Mouse (Mus musculus) limb, embryonic 11.5 days (tissue): ENCODE measurements around the gene Map3k6. TPM values are rescaled to one million over a fixed set of nuclear protein-coding genes. Genes with fewer than 3 reads are reported as not detected.
A peak's percentile ranks its signal among the peaks of the same experiment; 100 is the strongest.

ENCODE experiments used
- ATAC-seq: fragments of 200-750 bp; cut with Nextera tagmentation; 2 replicates; pipeline ENCODE4 v1.8.0; 2017; ENCODE audit warnings: low read depth; ENCODE audit not compliant: insufficient number of reproducible peaks, low FRiP score, low TSS enrichment
- DNase-seq: peaks from one replicate; pipeline ENCODE4 v3.0.0-alpha.2; 2015; ENCODE audit warnings: low spot score
- H3K27ac ChIP-seq: fragments of 300-500 bp; sonication (generic); replicated peaks from 2 replicates; pipeline ENCODE4 v1.5.1; 2014; ENCODE audit warnings: low read depth, mild to moderate bottlenecking, low read length
- H3K27me3 ChIP-seq: fragments of 300-500 bp; sonication (generic); 2 replicates; pipeline ENCODE4 v1.6.1; 2014; ENCODE audit warnings: mild to moderate bottlenecking, low read length, mixed read lengths; ENCODE audit not compliant: control insufficient read depth, insufficient read depth
- H3K36me3 ChIP-seq: fragments of 300-500 bp; sonication (generic); 2 replicates; pipeline ENCODE4 v1.6.1; 2014; ENCODE audit warnings: mild to moderate bottlenecking, low read length, moderate library complexity, mixed read lengths; ENCODE audit not compliant: control insufficient read depth, insufficient read depth
- H3K4me1 ChIP-seq: fragments of 300-500 bp; sonication (generic); 2 replicates; pipeline ENCODE4 v1.6.1; 2014; ENCODE audit warnings: low read length, mixed read lengths; ENCODE audit not compliant: control insufficient read depth, insufficient read depth
- H3K4me2 ChIP-seq: fragments of 300-500 bp; sonication (generic); 2 replicates; pipeline ENCODE4 v1.6.1; 2014; ENCODE audit warnings: low read depth, mild to moderate bottlenecking, moderate library complexity; ENCODE audit not compliant: severe bottlenecking
- H3K4me3 ChIP-seq: fragments of 300-500 bp; sonication (generic); 2 replicates; pipeline ENCODE4 v1.5.1; 2014; ENCODE audit warnings: low read depth, low read length
- H3K9ac ChIP-seq: fragments of 300-500 bp; sonication (generic); 2 replicates; pipeline ENCODE4 v1.6.1; 2014; ENCODE audit warnings: mild to moderate bottlenecking, low read length
- H3K9me3 ChIP-seq: fragments of 300-500 bp; sonication (generic); 2 replicates; pipeline ENCODE4 v1.6.1; 2016; ENCODE audit warnings: low read length; ENCODE audit not compliant: control insufficient read depth
- WGBS: fragments of 180-500 bp; shearing (Covaris S2); extraction: QIAGEN DNeasy Blood & Tissue Kit; methylation state at CpG from one replicate; pipeline ENCODE4 v1.1.7; 2014; 5-methylcytosine and 5-hydroxymethylcytosine counted together
- polyA plus RNA-seq: library from polyadenylated mRNA; unstranded; fragments of >200 nt; fragmentation: Nextera tagmentation; extraction: Ambion mirVana; gene quantifications from 2 replicates; pipeline ENCODE4 v1.2.1, GENCODE M21; 2014

Gene Map3k6
- polyA plus RNA-seq, 1 experiment from 2014 or later: 1.7 TPM

DNA sequence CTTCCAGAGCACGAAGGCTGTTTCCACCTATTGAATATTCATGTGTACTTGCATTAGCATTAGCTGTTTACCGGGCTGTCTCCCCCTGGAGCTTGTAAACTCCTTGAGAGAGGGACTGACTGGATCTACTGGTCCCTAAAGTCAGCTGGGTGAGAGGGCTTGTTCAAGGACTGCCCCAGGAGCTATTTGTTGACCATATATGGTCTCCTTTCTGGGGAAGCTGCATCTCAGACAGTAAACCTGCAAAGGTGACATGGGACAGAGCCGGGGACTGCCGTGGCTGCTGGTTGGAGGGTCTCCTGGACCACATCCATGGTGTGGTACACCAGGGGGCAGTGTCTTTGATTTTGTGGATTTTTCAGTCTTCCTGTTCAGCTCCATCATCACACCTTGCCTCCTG lies 42.0 kb downstream of the Map3k6 start:
- Histone ChIP-seq H3K27me3 (no peaks in the 10 kb centered on the region), H3K9ac (no peak overlapping the region), H3K4me3 (no peak overlapping the region), H3K4me1 (peaks cover 24% of the 10 kb centered on the region), H3K36me3 (no peaks in the 10 kb centered on the region), H3K4me2 (peak overlapping the region; percentile 43), H3K9me3 (no peaks in the 10 kb centered on the region), H3K27ac (peak overlapping the region; percentile 94)
- no peak for ATAC-seq
- WGBS: 3% methylated on average over 4 of the region's 4 CpGs
- DNase-seq: peak; percentile 70

DNA sequence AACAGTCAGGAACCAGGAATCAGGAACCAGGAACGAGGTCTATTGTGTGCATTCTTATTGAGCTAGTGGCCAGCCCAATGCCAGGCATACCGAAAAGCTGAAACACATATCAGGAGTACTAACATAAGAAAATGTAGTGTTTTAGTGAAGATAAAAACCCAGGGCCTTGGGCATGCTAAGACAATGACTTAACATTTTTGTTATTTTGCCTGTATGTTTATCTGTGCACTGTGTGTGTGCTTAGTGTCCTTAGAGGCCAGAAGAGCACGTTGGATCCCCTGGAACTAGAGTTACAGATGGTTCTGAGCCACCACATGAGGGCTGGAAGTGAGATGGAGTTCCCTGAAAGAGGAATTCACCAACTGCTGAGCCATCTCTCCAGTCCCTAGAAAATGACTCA lies 44.7 kb downstream of the Map3k6 start:
- 84% methylated on average over 3 of the region's 3 CpGs for WGBS
- Histone ChIP-seq H3K4me2 (no peak overlapping the region), H3K36me3 (no peaks in the 10 kb centered on the region), H3K9ac (no peak overlapping the region), H3K4me1 (peaks cover 24% of the 10 kb centered on the region), H3K9me3 (no peaks in the 10 kb centered on the region), H3K27ac (no peak overlapping the region), H3K4me3 (no peak overlapping the region), H3K27me3 (no peaks in the 10 kb centered on the region)
- DNase-seq (no peak), ATAC-seq (no peak)

DNA sequence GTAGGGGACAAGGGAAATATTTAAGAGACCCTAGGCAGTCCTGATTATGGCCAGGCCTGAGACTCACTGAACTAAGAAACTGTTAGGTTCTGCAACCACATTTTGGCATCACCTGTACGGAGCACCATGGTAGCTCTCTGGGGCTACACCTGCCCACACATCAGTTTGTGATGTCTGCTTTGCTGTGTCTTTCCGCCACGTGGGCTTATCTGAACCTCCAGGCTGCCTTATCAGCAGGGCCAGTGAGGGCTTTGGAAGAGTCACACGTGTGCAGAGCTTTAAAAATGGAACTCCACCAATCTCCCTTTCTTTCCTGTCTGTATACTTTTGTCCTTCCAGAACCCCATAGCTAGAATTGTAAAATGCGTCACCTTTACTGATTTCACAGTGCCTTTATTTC lies 45.3 kb downstream of the Map3k6 start:
- Histone ChIP-seq H3K27me3 (no peaks in the 10 kb centered on the region), H3K27ac (no peak overlapping the region), H3K9me3 (no peaks in the 10 kb centered on the region), H3K4me2 (no peak overlapping the region), H3K4me1 (peaks cover 23% of the 10 kb centered on the region), H3K4me3 (no peak overlapping the region), H3K9ac (no peak overlapping the region), H3K36me3 (no peaks in the 10 kb centered on the region)
- WGBS: 80% methylated on average over 5 of the region's 5 CpGs
- DNase-seq: no peak
- no peak for ATAC-seq

GRCm38 (mm10) chr4:133286476-133287077 lies 46.0 kb downstream of the Map3k6 start:
- 87% methylated on average over 4 of the region's 4 CpGs for WGBS
- H3K4me2 ChIP-seq: no peak overlapping the region
- DNase-seq: no peak
- H3K27me3 ChIP-seq: no peaks in the 10 kb centered on the region
- no peak overlapping the region for H3K4me3 ChIP-seq
- no peaks in the 10 kb centered on the region for H3K9me3 ChIP-seq
- no peak overlapping the region for H3K9ac ChIP-seq
- peaks cover 17% of the 10 kb centered on the region for H3K4me1 ChIP-seq
- no peak for ATAC-seq
- no peak overlapping the region for H3K27ac ChIP-seq
- H3K36me3 ChIP-seq: no peaks in the 10 kb centered on the region

DNA sequence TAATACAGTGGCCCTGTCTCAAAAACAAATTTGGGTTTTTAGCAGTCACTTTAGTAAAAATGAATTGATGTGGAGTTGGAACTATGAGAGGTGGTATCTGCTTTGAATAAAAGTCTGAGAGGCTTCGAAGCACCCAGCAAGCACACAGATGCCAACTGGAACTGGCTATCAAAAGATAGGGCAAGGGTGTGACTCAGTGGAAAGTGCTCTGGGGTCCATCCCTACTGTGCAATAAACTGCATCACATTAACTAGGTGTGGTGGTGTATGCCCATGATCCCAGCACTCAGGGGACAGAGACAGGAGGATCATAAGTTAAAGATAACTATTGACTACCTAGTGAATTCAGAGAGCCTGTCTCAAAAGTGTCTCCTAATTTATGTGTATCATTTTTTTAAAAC lies 50.6 kb downstream of the Map3k6 start:
- 98% methylated on average over 1 of the region's 1 CpGs for WGBS

GRCm38 (mm10) chr4:133292405-133292804 lies 51.8 kb downstream of the Map3k6 start:
- Histone ChIP-seq H3K27me3 (no peaks in the 10 kb centered on the region), H3K4me2 (no peak overlapping the region), H3K9me3 (no peaks in the 10 kb centered on the region), H3K9ac (no peak overlapping the region), H3K4me1 (peaks cover 20% of the 10 kb centered on the region), H3K36me3 (peaks cover 3% of the 10 kb centered on the region), H3K27ac (0 out of 2 replicates have a peak overlapping the region, but pooled peaks have one; percentile 59), H3K4me3 (no peak overlapping the region)
- 62% methylated on average over 4 of the region's 4 CpGs for WGBS
- no peak for DNase-seq
- ATAC-seq: no peak

More for the DNA sequence above, 50.6 kb downstream of the Map3k6 start:
- ATAC-seq (no peak), DNase-seq (no peak)
- H3K27me3 ChIP-seq: no peaks in the 10 kb centered on the region
- H3K4me3 ChIP-seq: no peak overlapping the region
- peaks cover 3% of the 10 kb centered on the region for H3K36me3 ChIP-seq
- H3K9ac ChIP-seq: no peak overlapping the region
- no peaks in the 10 kb centered on the region for H3K9me3 ChIP-seq
- peaks cover 19% of the 10 kb centered on the region for H3K4me1 ChIP-seq
- H3K4me2 ChIP-seq: no peak overlapping the region
- no peak overlapping the region for H3K27ac ChIP-seq

DNA sequence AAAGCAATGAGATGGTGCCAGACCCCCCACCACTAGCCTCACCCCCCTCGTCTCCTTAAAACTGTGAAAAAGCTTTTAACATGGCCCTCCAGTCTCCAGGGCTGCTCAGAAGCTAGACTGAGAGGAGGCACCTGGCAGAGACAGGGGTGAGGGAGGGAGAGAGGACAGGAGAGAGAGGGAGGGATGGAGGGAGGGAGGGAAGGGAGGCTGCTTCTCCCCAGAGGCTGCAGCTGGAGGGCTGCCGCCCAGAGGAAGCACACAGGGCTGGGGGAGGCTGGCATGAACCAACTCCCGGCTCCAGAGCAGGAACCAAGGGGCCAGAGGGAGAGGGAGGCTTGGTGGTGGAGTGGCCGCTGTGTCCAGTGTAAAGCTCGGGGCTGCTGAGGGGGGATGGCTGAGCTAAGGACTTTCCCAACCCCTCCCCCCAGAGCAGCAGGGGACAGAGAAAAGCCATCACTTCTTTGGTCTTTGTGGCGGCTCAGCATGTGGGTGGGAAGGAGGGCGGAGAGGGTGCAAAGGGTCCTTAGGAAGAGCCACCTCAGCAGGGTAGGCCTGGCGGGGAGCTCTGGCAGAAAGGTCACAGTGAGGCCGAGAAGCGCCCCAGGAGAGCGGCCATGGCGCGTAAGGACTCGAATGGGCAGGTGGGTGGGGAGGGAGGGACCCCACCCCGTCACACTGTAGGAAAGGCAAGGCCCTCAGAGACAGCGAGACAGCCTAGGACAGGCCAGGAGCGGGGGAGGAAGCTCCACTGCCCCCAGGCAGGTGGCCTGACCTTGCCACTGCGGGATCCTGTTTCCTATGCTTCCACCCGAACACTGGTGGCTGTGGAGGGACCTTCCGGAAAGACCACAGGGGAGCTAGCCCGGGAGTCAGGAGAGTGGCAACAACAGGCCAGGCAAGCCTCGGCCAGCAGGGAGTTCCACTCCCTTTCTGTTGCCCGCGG lies 52.6 kb downstream of the Map3k6 start:
- no peaks in the 10 kb centered on the region for H3K27me3 ChIP-seq
- peak overlapping the region; percentile 12; the same call in 1 of the 2 replicates for H3K4me2 ChIP-seq
- H3K27ac ChIP-seq: peak overlapping the region; percentile 59; the same call in 1 of the 2 replicates
- peak; percentile 49 for DNase-seq
- no peaks in the 10 kb centered on the region for H3K9me3 ChIP-seq
- peaks cover 27% of the 10 kb centered on the region for H3K4me1 ChIP-seq
- 11% methylated on average over 24 of the region's 24 CpGs for WGBS
- H3K9ac ChIP-seq: peak overlapping the region; percentile 43
- peaks cover 3% of the 10 kb centered on the region for H3K36me3 ChIP-seq
- no peak overlapping the region for H3K4me3 ChIP-seq
- peak; percentile 22; the same call in 1 of the 2 replicates for ATAC-seq

GRCm38 (mm10) chr4:133294084-133294483 lies 53.5 kb downstream of the Map3k6 start:
- DNase-seq: no peak
- H3K9me3 ChIP-seq: no peaks in the 10 kb centered on the region
- peaks cover 27% of the 10 kb centered on the region for H3K4me1 ChIP-seq
- WGBS: 28% methylated on average over 11 of the region's 11 CpGs
- H3K36me3 ChIP-seq: peaks cover 3% of the 10 kb centered on the region
- no peak overlapping the region for H3K27ac ChIP-seq
- H3K27me3 ChIP-seq: no peaks in the 10 kb centered on the region
- no peak for ATAC-seq
- no peak overlapping the region for H3K4me2 ChIP-seq
- H3K4me3 ChIP-seq: no peak overlapping the region
- H3K9ac ChIP-seq: no peak overlapping the region
